Mouse (Mus musculus) kidney, adult 9 months (tissue): Measurements from ENCODE around the gene 4930449I24Rik.
A peak's percentile ranks its signal among the peaks of the same experiment; 100 is the strongest.
"Not testable (repeated sequence)": the region's sequence is repeated elsewhere in the genome, so short reads cannot be mapped to it uniquely, and the experiment has no call there.

Experiments used
- DNase-seq: peaks from one replicate; pipeline ENCODE4 v3.0.0; 2022

The 4930449I24Rik gene

GRCm38 (mm10) chr5:146502099-146502498, at the start of gene 4930449I24Rik:
TSS of gene 4930449I24Rik (plus strand) at chr5:146502399.
- not testable (repeated sequence) for DNase-seq

DNA sequence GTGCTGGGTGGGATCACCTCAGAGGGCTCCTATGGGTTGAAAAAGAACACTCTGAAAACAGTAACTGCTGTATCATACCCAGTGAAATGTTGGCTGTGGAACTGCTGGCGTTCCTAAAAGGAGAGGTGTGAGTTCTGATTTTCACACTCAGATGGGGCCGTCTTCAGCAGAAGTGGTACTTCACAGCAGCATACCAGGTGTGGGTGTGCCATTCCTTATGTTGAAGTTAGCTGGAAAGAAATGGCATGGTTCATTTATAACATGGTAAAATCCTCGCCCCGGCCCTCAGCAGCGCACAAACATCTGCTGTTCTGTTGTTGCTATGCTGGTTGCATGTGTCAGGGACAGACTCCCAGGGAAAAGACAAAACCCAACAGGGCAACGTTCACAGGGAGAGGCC, 48.6 kb upstream of the 4930449I24Rik start:
- no peak for DNase-seq

DNA sequence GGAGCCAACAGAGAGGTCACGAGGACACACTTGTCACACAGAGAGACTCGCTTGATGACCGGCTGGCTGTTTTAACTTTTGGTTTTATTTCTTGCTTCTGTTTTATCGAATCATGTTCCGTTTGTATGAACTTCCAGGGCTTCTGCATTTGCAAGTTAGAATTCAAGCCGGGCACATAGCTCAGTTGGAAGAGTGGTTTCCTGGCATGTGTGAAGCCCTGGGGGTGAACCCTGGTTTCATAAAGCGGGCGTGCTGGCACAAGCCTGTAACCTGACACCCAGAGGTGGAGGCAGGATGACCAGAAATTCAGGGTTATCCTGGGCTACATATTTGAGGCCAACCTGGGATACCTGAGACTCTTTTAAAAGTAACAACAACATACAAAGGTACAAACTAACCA, 40.6 kb upstream of the 4930449I24Rik start:
- peak; percentile 67 for DNase-seq

- DNase-seq: no peak
Observed at GRCm38 (mm10) chr5:146466663-146467062, 35.5 kb upstream of the 4930449I24Rik start.

GRCm38 (mm10) chr5:146468311-146468710, 33.9 kb upstream of the 4930449I24Rik start:
- DNase-seq: no peak

DNA sequence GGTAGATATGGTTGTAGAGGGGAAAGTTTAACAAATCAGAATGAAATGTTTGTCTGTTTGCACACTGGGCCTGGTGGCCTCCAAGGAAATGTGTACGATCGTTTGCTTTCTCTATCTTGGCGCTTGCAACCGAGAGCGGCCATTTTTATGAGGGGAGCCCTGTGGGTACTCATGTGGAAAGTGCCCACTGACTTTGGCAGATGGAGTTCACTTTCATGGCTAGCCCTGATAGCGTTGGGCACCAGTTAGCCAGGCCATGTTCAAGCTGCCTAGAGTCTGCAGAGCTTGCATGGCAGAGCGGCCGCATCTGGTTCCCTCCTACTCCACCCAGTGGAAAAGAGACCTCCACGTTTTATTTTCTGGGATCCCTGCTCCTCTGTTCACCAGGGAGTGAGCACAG, 31.4 kb upstream of the 4930449I24Rik start:
- DNase-seq: no peak

GRCm38 (mm10) chr5:146471311-146471710, 30.9 kb upstream of the 4930449I24Rik start:
- DNase-seq: peak; percentile 29

DNA sequence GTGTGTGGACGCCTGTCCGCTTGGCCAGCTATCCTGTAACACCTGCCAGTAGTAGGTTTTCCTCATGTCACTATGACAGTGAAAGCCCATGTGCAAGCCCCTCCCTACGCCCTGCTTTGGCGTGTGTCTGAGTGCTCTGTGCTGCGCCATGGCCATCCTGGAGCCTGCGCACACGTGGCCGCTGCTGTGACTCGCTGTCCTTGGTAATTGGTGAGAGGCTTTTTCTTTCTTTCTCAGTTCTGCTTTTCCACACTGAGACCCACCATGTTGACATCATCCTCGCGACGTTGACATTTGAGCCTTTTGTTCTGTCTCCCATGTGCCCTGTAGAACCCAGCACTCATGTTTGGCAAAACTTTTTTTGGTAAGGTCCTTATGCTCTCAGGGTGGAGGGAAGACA, 30.4 kb upstream of the 4930449I24Rik start:
- no peak for DNase-seq

GRCm38 (mm10) chr5:146479564-146479963, 22.6 kb upstream of the 4930449I24Rik start:
- peak; percentile 44 for DNase-seq

DNA sequence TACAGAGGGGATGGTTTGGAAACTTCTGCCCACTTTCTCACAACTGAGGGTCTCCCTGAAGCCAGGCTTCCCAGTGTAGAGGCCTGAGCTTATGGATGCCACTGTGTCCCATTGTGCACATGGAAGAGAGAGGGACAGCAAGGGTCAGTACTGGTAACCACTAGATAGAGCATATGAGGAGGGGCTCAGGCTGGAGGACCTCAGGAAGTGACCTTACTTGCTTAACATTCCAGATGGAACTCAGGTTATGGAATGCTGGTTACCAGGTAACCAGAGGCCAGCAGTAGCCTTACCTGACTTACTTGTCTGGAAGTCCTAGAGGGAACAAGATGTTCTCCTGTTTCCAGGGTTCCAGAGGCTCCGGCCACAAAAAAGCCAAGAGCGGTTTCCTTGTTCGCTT, 20.5 kb upstream of the 4930449I24Rik start, which contains the start of gene Gm6408:
TSS of gene Gm6408 (plus strand) at position 301 of the 400 bp plus-strand sequence.
- DNase-seq: not testable (repeated sequence)

GRCm38 (mm10) chr5:146488959-146489358, 13.2 kb upstream of the 4930449I24Rik start:
- peak; percentile 50 for DNase-seq

DNA sequence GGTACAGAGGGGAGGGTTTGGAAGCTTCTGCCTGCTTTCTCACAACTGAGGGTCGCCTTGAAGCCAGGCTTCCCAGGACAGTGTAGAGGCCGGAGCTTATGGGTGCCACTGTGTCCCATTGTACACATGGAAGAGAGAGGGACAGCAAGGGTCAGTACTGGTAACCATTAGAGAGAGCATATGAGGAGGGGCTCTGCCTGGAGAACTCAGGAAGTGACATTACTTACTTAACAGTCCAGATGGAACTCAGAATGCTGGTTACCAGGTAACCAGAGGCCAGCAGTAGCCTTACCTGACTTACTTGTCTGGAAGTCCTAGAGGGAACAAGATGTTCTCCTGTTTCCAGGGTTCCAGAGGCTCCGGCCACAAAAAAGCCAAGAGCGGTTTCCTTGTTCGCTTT, 11.1 kb upstream of the 4930449I24Rik start, which contains the start of gene Gm6370:
TSS of gene Gm6370 (plus strand) at position 301 of the 400 bp plus-strand sequence.
- not testable (repeated sequence) for DNase-seq

DNA sequence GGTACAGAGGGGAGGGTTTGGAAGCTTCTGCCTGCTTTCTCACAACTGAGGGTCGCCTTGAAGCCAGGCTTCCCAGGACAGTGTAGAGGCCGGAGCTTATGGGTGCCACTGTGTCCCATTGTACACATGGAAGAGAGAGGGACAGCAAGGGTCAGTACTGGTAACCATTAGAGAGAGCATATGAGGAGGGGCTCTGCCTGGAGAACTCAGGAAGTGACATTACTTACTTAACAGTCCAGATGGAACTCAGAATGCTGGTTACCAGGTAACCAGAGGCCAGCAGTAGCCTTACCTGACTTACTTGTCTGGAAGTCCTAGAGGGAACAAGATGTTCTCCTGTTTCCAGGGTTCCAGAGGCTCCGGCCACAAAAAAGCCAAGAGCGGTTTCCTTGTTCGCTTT, 11.6 kb downstream of the 4930449I24Rik start, which contains the start of gene Gm3402:
TSS of gene Gm3402 (plus strand) at position 301 of the 400 bp plus-strand sequence.
- DNase-seq: not testable (repeated sequence)

- not testable (repeated sequence) for DNase-seq
Observed at GRCm38 (mm10) chr5:146525501-146525900, 23.3 kb downstream of the 4930449I24Rik start, which contains the start of gene Gm3404. TSS of gene Gm3404 (plus strand) at chr5:146525801.

DNA sequence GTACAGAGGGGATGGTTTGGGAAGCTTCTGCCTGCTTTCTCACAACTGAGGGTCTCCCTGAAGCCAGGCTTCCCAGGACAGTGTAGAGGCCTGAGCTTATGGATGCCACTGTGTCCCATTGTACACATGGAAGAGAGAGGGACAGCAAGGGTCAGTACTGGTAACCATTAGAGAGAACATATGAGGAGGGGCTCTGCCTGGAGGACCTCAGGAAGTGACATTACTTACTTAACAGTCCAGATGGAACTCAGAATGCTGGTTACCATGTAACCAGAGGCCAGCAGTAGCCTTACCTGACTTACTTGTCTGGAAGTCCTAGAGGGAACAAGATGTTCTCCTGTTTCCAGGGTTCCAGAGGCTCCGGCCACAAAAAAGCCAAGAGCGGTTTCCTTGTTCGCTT, 35.1 kb downstream of the 4930449I24Rik start, which contains the start of gene Gm3409:
TSS of gene Gm3409 (plus strand) at position 301 of the 400 bp plus-strand sequence.
- not testable (repeated sequence) for DNase-seq
